Mouse (Mus musculus) v-Abl transformed pro-B cells (cell line): ENCODE data around the gene Tceal5.

Experiments used
- in situ Hi-C, 2 experiments: fragments of 400-800 bp; cut with MboI; formaldehyde crosslinking; loops; one replicate each; pipeline ENCODE4 v1.15.1; 2025; ENCODE audit not compliant: unreplicated experiment in 2 of 2

The Tceal5 gene

DNA sequence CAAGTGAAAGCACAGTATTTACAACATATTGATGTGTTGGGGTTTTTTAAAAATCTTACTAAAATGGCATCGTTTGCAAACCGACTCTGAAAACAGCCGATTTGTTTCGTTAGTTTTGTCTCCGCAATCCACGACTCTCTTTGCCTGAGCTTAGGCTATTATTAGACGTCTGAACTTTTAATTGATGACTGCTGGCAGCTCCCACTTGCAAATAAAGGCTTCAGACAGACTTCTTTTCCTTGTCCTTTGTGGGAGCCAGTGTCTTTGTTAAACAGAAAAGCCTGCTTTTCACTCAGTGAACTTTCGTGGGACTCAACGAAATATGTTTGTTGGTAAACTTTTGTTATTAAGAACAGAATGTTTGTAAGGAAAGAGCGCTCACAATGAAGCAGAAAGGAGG, 30.9 kb downstream of the Tceal5 start:
- in situ Hi-C loops: no loop called here

DNA sequence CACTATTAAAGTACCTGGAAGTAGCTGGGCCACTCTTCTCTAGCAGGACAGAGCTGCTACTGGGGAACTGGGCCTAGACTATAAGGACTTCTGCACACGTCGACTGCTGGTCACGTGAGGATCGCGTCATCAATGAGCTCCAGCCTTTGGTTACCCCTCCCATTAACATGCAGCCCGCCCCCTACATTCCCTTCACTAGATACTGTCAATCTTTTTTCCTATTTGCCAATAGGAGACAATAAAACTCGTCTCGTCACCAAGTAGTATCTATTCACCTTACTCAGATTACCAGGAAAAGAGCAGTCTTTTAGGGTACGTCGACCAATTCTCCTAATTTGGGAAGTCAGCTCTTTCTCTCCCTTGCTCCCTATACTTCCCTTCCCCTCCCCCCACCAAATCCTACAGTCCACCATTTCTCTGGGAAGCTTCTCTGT, 31.5 kb downstream of the Tceal5 start, which contains the start of gene Tceal8:
Gene Tceal8, minus strand, starts transcription at position 225 of the 434 bp plus-strand sequence.
- in situ Hi-C loops: no loop called here

DNA sequence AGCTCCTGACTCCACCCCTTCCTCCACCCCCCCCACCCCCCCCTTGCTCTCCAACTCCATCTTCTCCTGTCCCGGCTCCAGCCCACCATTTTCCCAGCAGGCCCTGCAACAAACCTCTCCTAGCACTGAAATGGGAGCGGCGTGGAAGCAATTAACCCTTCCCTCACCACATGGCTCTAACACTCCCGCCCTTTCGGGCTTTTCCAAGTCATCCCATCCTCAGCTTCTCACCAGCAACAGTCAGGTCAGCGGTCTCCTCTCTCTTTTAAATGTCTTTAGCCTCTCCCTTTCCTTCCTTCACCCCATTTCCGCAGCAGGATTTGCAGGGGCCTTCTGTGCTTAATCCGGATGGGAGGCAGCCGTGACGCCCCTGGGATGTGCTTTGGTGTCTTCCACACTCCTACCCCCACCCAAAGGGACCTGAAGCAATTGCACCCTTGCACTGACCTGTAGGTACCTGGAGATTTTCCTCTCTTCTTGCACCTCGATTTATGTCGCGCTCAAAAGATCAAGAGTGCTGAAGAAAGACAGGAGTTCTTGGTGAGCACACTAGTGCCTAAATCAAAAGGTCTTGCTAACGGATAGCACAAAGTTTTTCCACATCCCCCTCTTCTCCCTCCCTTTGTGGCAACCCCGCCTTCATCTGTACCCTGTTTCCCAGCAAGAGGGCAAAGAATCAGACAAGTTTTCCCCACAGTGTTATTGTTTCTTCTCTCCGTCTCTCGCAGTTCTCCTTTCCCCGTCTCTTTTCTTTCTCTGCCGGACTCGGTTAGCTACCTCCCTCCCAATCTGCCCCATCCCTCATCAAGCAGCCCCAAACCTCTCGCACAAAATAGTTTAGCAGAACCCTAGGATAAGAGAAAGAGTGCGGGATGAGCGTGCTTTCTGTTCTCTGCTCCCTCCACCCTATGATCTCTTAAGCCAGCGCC, 32.2 kb downstream of the Tceal5 start:
- in situ Hi-C loops: no loop called here

DNA sequence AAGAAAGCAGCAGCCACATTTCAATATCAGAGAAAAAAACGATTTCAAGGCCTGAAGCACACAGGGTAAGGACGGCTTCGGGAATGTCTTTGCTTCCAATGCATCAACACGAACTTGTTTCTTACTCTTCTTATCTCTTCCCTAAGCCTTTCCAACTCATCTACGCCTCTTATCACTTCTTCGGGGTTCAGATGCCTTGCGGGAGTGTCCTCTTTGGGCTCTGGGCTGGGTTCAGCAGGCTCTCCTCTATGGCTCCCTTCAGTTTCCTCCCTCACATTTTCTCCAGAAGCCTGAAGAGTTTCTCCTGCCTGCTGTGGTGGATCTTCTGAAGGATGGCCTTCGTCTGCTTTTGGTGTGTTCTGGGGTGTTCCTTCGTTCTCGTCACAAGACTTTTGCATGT, 33.1 kb downstream of the Tceal5 start:
- in situ Hi-C loops: no loop called here
